Mouse (Mus musculus): Measurements from ENCODE around the gene Adcy5.

DNA sequence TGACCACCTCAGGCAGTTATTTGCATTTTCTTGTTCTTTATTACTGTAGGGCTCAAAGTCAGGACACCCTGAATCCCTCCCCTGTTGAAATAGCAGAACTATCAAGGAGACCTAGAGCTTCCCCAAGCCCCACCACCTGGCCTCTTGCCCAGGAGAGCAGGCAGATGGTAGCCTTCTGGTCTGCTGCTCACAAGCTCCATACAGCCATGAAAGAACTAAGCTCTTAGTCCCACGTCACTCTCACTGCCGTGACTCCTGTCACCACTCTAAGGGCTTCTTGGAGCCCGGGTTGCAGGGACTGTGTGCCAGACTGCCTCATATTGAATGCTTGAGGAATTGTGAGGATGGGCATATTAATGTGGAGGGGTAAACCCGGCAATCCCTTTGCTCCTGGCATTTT is 69.3 kb downstream of the Adcy5 start:
- TF ChIP-seq POLR2A (IDR thresholded peaks at IDR 0.05; ENCODE audit: borderline replicate concordance, insufficient read depth, low read length) (no peak), CTCF (IDR thresholded peaks at IDR 0.05; ENCODE audit: borderline replicate concordance, insufficient read depth, low read depth, low read length) (no peak)
